Mouse (Mus musculus) B cell, adult 2 months (primary cell): ENCODE measurements at regions not wholly inside any gene's neighbourhood (a gene's known extent, or its start where the extent isn't known, plus 50 kb on each side); places are given as distances from the start of the nearest gene placed in this dataset.

Experiments used
- DNase-seq, 2 experiments: peaks; one replicate each; pipeline ENCODE4 v3.0.0; 2022

DNA sequence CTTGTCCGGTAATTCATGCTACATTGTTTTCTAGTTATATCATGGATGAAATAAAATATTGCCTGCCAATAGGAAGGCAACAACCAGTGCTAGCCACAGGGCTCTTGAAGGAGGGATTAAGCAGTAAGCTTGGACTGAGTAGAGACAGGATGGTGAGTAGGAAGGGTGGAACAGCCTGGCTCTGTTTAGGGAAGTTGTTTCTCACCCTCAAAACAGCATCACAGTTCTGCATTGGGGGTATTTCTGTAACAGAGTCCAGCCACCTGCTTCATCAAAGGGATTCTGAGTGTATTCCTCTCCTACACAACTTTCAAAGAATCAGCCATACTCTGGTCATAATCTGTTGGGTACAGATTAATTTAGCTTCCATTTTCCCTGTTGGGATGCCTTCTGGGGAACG, 380.0 kb upstream of the Pik3r1 start:
- no peak for DNase-seq

DNA sequence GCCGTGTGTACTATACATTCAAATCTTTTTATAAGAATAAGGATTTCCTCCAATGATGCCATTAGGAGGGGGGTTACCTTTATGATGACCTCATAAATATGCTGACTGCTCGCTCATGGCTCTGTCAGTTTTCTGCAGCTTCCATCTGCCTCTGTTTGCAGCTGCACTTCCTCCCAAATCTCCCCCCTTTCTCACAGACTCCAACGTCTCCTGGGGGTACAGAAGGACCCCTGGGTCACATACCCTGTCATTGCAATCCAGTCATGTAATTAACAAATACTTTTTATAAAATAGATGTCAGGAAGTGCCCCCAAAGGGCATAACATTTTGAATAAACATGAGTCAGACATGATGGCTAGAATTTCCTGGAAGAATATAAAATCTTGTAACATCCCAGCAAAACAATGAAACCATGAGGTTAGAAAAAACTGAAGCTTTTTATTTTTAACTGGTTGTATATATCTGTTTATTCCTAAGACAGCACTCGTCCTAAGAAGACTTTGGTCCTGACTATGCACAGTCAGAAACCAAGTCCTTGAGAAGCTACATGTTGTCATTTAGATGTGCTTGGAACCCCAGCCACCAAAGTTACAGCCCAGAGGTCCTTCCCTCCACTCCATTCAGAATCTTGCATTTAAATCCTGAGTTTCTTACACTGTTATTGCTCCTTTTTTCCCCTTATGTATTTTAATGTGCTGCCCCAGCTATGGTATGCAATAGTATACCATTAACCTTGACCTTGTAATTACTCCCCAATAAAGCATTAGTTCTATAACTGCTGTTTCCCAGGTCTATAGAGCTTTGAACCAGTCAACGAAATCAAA, 386.0 kb upstream of the Pik3r1 start:
- no peak for DNase-seq

DNA sequence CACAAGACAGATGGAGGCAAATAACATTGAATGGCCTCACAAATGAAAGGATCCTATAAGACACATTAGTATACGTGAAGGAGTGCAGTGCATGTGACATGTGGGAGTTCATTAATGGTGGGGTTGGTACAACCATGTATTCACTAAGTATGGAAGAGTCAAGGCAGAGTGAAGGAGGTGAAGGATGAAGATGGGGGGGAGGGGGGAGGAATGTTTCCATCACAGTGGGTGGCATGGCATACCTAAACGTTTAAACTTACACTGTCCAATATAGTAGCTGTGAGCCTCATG, 386.5 kb upstream of the Pik3r1 start:
- DNase-seq, result no peak

DNA sequence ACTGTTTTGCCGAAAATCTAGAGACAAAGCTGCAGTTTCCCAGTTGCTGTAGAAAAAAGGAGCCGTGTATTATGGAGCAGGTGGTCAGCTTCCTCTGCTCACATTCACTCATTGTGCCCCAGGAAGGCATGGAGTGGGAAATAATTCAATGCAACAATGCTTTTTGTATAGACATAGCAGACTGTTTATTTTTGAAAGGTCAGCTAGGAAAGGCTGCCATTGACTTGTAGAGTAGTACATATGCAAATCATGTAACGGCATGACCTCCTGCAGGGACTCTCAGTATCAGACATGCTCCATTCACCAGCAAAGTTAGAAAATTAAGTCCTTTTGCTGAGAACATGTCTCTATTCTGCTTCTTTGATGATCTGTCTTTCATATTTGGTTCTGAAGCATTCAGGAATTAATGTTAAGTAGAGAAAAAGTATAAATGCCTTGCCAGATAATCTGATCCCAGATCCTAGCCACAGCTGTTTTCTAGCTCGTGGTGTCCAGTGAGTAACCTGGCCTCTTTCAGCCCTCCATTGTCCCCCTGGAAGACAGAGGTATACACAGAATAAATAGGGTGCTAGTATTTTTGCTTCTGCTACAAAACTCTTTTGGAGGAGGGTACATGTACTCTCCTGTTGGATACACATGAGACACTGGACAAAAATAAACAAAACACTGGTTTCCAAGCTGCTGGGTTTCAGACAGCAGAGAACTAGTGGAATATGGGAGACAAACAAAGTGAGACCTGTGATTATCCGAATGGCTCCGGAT, 389.5 kb upstream of the Pik3r1 start:
- DNase-seq, result no peak

DNA sequence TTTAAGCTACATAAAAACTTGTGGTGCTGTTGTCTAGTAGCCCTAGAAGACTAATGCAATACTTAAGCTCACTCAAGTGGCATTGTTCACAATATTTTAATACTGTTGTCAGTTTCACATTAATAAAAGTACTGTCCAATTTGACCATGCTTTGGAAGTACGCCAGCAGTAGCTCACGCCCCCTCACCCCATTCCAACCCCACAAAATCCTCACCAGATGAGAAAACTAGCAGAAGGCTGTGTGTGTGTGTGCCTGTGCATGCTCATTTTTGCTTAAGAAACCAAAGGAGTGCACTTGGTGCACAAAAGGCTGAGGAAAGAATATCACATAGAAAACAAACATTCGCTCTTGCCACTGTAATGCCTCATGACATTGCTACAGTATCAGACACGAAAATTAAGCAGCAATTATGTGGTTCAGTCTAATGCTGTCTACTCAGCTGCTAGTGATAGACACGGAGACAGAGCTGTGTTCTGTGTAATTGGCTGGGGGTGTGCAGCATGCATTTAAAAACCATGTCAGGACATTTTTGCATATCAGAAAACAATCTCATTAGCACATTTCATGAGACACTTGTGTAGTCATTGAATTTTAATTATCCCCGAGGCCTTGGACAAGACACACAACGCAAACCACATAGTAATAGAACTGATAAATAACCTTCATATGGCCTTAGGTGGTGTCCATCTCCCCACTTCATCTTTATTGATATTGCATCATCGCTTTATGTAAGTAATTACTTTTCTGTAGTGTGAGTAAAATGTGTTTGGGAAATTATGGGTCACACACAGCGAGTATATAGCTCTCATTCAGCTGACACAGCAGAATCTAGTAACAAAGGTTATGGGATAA, 405.6 kb upstream of the Pik3r1 start:
- DNase-seq, result no peak

DNA sequence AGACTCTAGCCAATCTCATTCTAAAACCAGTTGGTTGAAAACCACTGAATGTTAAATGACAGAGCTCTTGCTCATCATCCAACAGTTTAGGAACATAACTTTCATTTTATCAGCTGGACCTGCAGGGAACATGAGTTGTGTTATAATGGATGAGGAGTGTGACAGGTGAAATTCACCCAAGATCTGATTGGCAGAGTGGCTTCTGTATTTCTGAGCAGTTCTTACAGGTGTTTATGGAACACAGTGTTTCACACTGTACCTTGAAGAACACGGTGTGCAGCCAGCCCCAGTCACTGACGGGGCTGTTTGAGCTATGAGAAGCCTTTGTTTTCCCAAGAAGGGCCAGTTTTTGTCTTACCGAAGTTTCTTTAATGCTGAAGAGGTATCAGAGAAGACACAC, 406.4 kb upstream of the Pik3r1 start:
- DNase-seq, result no peak

DNA sequence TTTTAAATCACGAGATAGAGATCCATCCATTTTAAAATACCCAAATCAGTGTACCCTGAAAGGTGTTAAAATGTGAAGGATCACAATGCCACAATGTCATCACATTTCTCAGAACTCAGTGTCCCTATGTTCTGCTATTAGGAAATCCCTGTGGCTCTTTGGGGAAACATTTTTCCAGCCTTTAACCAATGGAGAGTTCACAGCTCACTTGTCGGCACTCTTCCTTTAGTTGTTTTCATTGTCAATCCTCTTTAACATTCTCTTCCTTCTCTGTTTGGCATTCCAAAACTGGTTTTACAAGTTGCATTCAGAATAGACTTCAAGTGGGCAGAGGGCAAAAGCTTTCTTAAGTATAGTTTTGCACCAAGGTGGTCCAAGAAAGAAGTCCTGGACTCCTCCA, 406.9 kb upstream of the Pik3r1 start:
- no peak for DNase-seq

DNA sequence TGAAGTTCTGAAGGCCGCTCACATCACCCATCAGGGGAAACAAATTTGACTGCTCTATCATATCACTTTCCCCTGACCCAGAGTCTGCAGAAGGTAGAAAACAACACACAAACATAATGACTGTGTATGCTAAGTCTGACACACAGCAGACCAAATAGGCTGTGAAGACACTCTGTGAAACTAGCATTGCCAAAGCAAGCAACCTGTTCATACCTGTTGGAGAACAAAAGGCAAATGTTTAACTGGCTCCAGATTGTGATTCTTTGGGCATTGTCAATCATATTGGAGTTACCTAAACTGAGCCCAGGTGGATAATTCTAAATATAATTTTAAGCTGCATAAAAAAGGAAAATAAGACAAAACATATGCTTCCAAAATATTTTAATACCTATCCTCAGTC, 407.4 kb upstream of the Pik3r1 start:
- DNase-seq, result no peak

DNA sequence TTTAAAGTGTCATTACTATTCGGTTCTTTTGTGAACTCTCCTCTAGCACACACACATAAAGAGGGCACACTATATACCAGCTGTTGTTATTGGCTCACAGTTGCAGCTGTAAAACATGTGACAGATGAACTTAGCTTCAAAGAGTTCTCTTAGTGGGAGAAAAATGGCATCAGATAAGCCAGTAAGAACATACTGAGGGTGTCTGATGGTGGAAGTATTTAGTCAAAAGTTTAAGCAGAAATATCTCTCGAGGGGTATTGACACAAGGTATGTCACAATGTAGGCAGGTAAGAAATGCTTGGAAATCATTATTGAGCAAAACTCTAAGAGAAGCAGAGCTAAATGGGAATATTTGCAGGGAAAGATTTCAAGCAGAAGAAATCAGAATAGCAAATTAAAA, 408.4 kb upstream of the Pik3r1 start:
- no peak for DNase-seq

DNA sequence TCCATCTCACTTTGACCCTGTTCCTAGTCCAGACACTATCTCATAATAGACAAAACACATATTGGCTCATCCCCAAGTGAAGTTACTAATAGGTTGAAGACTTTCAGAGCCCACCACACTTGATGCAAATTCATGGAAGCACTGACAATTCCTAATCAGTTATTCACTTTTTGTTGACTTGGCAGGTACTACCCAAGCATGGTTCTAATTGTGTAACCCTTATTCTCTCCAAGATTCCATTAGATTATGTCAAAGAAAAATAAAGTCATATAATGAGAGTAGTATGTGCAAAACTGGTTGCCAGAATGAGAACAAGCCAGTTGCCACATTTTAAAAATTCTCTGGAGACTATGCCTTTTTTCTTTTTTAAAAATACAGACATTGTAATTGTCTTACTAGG, 426.7 kb upstream of the Pik3r1 start:
- no peak for DNase-seq

DNA sequence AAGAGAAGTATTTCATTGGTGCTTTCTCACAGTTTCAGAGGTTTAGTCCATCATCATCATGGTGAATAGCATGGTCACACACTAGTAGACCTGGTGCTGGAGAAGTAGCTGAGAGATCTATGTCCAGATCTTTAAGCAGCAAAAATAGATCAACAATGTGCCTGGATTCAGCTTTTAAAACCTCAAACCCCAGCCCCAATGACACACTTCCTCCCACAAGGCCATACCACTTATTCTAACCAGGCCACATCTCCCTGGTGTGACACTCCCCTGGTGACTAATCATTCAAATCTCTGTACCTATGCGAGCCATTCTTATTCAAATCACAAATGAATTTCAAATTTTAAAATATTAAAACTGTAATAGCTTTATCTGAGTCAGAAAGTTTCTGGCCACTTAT, 434.3 kb upstream of the Pik3r1 start:
- DNase-seq, result no peak

DNA sequence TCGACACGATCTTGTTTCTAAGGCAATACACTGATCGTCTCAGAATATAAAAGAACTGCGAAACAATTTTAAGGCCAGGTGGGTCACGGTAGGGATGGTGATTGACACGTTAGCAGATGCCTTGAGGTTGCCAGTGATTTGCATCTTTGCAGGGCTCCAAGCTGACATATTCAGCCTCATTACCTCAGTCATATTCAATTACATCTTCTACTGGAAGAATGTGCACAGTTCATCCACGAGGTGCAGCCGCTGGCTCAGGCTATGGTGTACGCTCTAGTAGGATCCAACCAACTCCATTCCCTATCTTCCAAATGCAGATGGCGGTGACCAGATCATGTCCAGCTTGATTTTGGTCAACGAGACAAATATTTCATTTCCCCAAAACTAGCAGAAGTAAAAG, 450.5 kb upstream of the Pik3r1 start:
- no peak for DNase-seq

DNA sequence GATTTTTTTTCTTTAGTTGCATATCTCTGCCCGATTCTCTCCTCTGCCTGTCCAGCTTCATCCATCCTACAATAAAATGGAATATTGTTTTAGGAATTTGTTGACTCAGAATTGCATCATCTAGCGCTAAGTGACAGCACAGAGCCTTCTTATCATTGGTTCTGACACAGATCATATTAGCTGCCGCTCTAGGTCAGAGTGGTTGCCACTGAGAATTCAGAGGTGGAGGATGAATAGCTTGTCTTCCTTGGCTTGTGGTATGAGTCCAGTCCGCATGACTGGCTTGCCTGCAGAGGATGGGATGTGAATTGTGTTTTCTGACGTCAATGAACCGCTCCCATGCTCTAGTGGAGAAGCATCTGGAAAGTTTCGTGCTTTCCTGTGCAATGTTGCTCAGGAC, 462.3 kb upstream of the Cd180 start:
- no peak for DNase-seq

DNA sequence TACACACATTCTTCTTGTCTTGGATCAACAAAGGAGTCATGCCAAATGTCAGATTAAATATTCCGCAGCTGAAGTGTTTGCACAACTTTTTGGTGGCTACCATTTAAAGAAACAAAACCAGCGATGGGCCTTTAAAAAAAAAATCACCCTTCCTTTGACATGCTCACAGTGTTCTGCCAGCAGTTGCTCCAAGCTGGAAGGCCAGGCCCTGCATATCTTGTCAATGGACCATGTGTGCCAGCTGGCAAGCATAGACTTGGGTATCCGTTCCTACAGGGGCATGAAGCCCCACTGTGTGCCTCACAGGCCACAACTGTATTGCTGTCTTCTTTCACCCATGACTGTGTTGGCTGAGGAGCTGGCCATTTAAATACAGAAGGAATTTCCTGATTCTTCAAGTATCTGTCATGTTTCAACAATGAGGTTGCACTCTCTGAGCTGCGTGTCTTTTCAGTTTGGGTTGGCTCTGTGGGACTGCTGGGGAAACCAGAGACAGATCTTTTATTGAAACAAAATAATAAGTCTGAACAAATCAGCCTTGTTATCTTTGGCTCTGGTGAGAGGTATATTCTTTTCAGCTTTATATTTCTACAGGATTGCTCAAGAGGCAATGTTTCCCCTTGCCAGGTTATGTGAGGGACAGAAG, 460.9 kb upstream of the Cd180 start:
- no peak for DNase-seq

DNA sequence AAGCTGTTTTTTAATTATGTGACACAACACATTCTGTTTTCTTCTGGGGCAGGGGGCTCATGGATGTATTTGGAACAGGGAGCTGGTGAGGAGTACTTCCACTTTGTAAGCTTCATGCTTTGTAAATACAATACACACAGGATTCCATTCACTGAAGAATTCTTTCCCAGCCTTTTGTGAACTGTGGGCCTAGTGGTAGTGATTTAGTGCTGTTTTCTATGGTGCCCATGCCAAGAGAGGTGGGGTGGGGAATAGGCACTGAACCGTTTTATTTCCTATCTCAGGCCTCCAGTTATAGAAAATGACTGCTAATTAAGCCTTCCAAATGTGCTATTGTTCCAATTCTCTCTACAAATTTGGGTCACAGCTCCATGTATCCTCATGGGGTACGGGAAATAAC, 442.5 kb upstream of the Cd180 start:
- no peak for DNase-seq

DNA sequence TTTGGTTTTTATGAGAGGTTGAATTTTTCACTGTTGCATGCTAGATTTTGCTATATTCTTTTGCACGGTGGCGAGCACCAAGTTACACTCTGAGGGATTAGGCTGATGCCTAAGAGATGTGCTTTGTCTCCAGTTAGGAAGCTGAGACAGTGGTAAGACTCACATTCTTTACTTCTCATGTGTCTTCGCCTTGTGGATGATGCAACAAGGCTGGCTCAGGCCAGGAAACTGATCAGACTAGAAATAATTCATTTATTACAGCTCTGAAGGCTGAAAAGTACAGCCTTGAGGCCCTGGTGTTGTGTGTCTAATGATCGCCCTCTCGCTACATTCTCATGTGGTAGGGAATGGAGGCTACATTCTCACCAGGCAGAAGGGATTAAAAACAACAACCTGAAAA, 441.6 kb upstream of the Cd180 start:
- no peak for DNase-seq

DNA sequence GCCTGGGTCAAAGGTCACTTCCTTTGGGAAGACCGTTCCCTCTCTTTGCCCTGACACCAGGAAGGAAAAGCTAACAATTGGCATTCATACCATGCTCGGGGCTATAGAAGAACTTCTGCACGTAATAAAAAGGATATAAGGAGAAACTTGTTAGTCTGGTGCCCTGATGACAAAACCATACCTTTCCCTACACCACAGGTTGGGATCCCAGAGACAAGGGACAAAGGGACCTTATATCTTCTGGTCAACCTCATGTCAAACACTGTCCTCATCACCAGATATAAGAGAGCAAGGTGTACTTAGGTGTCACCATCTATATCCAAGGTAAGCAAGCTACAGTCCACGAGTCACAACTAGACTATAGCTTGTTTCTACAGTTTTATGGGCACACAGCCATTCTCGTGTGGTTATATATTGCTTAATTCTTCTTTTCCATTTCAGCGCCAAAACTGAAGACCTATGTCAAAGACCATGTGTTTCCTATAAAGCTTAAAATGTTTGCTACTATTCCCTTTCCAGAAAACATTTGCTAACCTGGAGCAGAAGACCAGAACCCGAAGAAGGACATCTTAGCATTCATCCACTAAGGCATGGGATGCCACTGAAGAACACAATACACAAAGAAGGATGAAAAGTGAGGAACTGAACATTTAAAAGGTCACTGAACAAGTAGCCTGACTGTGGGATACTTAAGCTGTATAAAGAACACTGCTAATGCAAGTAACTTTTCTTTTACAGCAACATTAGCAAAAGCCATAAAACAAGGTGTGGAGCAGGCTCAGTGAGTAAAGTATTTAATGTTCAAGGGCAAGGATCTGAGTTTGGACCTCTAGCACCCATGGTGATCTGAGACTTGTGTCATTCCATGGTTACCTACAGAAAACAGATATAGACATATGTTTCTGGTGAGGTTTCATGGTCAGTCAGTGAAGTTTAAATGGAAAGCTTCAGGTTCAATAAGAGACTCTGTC, 437.7 kb upstream of the Cd180 start:
- DNase-seq, result no peak

DNA sequence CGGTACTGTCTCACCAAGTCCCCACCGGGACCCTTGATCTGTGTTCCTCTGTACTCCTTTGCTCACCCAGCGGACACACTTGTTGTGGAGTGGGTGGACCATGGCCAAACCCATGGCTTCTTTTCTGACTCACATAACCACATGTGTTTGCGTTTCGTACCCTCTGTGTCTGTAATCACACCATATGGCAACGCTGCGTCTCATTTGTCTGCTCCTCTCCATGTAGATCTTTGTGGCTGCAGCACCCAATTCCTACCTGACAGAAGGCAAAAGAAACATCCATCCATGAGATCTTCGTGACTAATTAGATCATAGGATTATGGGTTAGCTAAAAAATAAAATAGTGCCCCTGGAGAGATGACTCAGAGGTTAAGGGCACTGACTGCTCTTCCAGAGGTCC, 435.2 kb upstream of the Cd180 start:
- DNase-seq, result no peak

DNA sequence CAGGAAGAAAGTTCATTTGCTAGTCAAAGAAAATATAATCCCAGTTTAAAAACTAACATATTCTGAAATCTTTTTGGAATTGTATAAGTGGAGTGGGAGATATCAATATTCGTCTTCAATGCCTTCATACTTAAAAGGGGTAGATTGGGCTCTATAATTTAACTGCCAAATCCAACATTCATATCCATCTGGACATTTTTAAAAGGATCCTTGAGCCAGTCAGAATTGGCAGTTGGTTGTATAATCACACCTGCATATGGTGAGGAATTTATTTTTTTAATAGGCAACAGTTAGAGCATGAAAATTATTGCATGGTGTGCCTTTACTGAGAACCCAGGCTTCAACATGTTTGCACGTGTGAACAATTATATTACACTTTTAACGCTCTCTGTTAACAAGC, 419.5 kb upstream of the Cd180 start:
- DNase-seq, result no peak

DNA sequence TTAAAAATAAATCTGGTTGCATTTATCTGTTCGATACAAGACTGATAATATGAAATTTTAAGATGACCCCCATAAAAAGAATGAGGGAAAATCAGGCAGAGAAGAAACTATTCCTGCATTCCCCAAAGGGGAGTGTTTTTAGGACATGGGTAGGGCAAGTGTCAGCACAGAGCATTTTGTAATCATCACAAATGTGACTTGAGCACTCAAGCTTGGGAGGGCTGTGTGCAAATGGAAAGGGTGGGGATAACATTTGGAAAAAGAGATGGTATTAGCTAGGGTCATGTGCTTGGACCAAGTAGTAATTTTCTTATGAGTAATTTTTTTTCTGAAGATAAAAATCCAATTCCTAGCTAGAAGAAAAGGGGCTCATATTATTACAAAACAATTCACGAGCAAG, 418.1 kb upstream of the Cd180 start:
- DNase-seq, result no peak

DNA sequence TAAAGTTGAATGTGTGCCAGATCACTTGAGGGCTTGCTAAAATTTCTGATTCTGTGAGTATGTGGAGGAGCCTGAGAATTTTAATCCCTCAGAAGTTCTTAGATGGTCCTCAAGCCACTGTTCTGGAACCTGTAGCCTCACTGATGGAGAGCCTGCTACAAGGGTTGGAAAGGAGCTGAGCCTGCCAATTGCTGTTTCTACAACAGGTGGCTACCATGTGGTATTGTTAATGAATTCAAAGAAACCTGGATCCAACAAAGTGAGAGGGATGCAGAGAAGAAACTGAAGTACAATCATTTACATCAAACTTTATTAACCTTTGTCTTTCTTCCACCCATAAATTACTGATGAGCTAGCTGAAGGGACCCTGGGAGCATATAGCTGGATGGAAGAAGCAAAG, 416.5 kb upstream of the Cd180 start:
- DNase-seq, result no peak

DNA sequence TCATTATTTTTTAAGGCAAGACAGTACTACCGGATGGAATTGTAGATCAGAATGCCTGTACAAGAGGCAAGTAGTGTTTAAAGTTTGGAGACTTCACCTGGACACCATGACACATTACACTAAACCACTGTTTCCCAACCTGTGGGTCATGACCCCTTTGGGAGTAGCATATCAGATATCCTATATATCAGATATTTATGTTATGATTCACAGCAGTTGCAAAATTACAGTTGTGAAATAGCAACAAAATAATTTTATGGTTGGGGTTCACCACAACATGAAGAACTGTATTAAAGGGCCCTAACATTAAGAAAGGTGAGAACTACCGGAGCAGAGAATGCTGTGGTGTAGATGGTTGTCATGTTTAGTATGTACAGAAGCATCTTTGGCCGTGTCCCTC, 413.2 kb upstream of the Cd180 start:
- no peak for DNase-seq
